Mouse (Mus musculus) embryonic facial prominence, embryonic 11.5 days (tissue): ENCODE measurements at regions not wholly inside any gene's neighbourhood (a gene's known extent, or its start where the extent isn't known, plus 50 kb on each side); places are given as distances from the start of the nearest gene placed in this dataset.

Experiments
- ATAC-seq: fragments of 200-750 bp; cut with Nextera tagmentation; replicated peaks from 2 replicates; pipeline ENCODE4 v1.8.0; 2017; ENCODE audit warnings: low read depth; ENCODE audit not compliant: insufficient number of reproducible peaks, low FRiP score, low TSS enrichment
- DNase-seq: peaks from one replicate; pipeline ENCODE4 v3.0.0-alpha.2; 2015; ENCODE audit warnings: low spot score
- H3K27ac ChIP-seq: fragments of 300-500 bp; sonication (generic); replicated peaks from 2 replicates; pipeline ENCODE4 v1.5.1; 2014; ENCODE audit warnings: mild to moderate bottlenecking, low read depth, low read length, control low read depth
- H3K27me3 ChIP-seq: fragments of 300-500 bp; sonication (generic); 2 replicates; pipeline ENCODE4 v1.6.1; 2014; ENCODE audit warnings: mild to moderate bottlenecking, low read length, moderate library complexity, mixed read lengths; ENCODE audit not compliant: control insufficient read depth, insufficient read depth
- H3K36me3 ChIP-seq: fragments of 300-500 bp; sonication (generic); replicated peaks from 2 replicates; pipeline ENCODE4 v1.6.1; 2014; ENCODE audit warnings: low read depth, mild to moderate bottlenecking, low read length, moderate library complexity, mixed read lengths; ENCODE audit not compliant: control insufficient read depth, insufficient read depth
- H3K4me1 ChIP-seq: fragments of 300-500 bp; sonication (generic); 2 replicates; pipeline ENCODE4 v1.6.1; 2014; ENCODE audit warnings: low read length, mixed read lengths; ENCODE audit not compliant: control insufficient read depth, insufficient read depth
- H3K4me2 ChIP-seq: fragments of 300-500 bp; sonication (generic); 2 replicates; pipeline ENCODE4 v1.6.1; 2014; ENCODE audit warnings: low read depth, mild to moderate bottlenecking, control low read depth, low read length, moderate library complexity
- H3K4me3 ChIP-seq: fragments of 300-500 bp; sonication (generic); 2 replicates; pipeline ENCODE4 v1.5.1; 2014; ENCODE audit warnings: low read depth, low read length, control low read depth
- H3K9ac ChIP-seq: fragments of 300-500 bp; sonication (generic); replicated peaks from 2 replicates; pipeline ENCODE4 v1.6.1; 2014; ENCODE audit warnings: mild to moderate bottlenecking, control low read depth, low read length
- H3K9me3 ChIP-seq: fragments of 300-500 bp; sonication (generic); replicated peaks from 2 replicates; pipeline ENCODE4 v1.6.1; 2016; ENCODE audit warnings: mild to moderate bottlenecking, low read length, inconsistent platforms, mixed read lengths; ENCODE audit not compliant: control insufficient read depth
- WGBS: fragments of 180-500 bp; shearing (Covaris S2); extraction: QIAGEN DNeasy Blood & Tissue Kit; methylation state at CpG from one replicate; pipeline ENCODE4 v1.1.7; 2014; 5-methylcytosine and 5-hydroxymethylcytosine counted together

- ATAC-seq = no peak
- Histone ChIP-seq H3K4me3 (no peak overlapping the region), H3K9ac (no peak overlapping the region), H3K4me2 (no peak overlapping the region), H3K4me1 (no peaks in the 10 kb centered on the region), H3K36me3 (no peaks in the 10 kb centered on the region), H3K9me3 (no peaks in the 10 kb centered on the region), H3K27ac (no peak overlapping the region), H3K27me3 (no peaks in the 10 kb centered on the region)
- WGBS = 62% methylated on average over 5 of the region's 5 CpGs
- DNase-seq = no peak
Observed at GRCm38 (mm10) chr9:91587861-91588260, 222.3 kb upstream of the Zic1 start.

GRCm38 (mm10) chr9:91587271-91587670 lies 221.7 kb upstream of the Zic1 start:
- no peak overlapping the region for H3K9ac ChIP-seq
- ATAC-seq = no peak
- no peak for DNase-seq
- H3K27ac ChIP-seq = no peak overlapping the region
- no peak overlapping the region for H3K4me3 ChIP-seq
- H3K4me2 ChIP-seq = no peak overlapping the region
- 93% methylated on average over 7 of the region's 7 CpGs for WGBS
- no peaks in the 10 kb centered on the region for H3K4me1 ChIP-seq
- H3K9me3 ChIP-seq = no peaks in the 10 kb centered on the region
- H3K27me3 ChIP-seq = no peaks in the 10 kb centered on the region
- no peaks in the 10 kb centered on the region for H3K36me3 ChIP-seq

GRCm38 (mm10) chr9:91586635-91587034 lies 221.0 kb upstream of the Zic1 start:
- Histone ChIP-seq H3K4me3 (no peak overlapping the region), H3K4me1 (no peaks in the 10 kb centered on the region), H3K9ac (no peak overlapping the region), H3K27ac (no peak overlapping the region), H3K36me3 (no peaks in the 10 kb centered on the region), H3K27me3 (no peaks in the 10 kb centered on the region), H3K9me3 (no peaks in the 10 kb centered on the region), H3K4me2 (no peak overlapping the region)
- DNase-seq (no peak), ATAC-seq (no peak)
- 86% methylated on average over 5 of the region's 5 CpGs for WGBS

- Histone ChIP-seq H3K4me2 (no peak overlapping the region), H3K9ac (no peak overlapping the region), H3K27ac (no peak overlapping the region), H3K9me3 (no peaks in the 10 kb centered on the region), H3K4me3 (no peak overlapping the region), H3K4me1 (no peaks in the 10 kb centered on the region), H3K27me3 (no peaks in the 10 kb centered on the region), H3K36me3 (no peaks in the 10 kb centered on the region)
- DNase-seq (no peak), ATAC-seq (no peak)
Observed at GRCm38 (mm10) chr9:91574156-91574555, 208.5 kb upstream of the Zic1 start.

- Histone ChIP-seq H3K4me3 (no peak overlapping the region), H3K36me3 (no peaks in the 10 kb centered on the region), H3K4me1 (no peaks in the 10 kb centered on the region), H3K4me2 (no peak overlapping the region), H3K9ac (no peak overlapping the region), H3K9me3 (no peaks in the 10 kb centered on the region), H3K27ac (no peak overlapping the region), H3K27me3 (no peaks in the 10 kb centered on the region)
- WGBS = 64% methylated on average over 5 of the region's 5 CpGs
- DNase-seq (no peak), ATAC-seq (no peak)
Observed at GRCm38 (mm10) chr9:91566006-91566641, 200.5 kb upstream of the Zic1 start.

GRCm38 (mm10) chr9:91561331-91561730 lies 195.7 kb upstream of the Zic1 start:
- Histone ChIP-seq H3K9me3 (no peaks in the 10 kb centered on the region), H3K36me3 (no peaks in the 10 kb centered on the region), H3K9ac (no peak overlapping the region), H3K4me3 (no peak overlapping the region), H3K27ac (no peak overlapping the region), H3K27me3 (no peaks in the 10 kb centered on the region), H3K4me1 (no peaks in the 10 kb centered on the region), H3K4me2 (no peak overlapping the region)
- DNase-seq (no peak), ATAC-seq (no peak)
- 76% methylated on average over 2 of the region's 2 CpGs for WGBS

GRCm38 (mm10) chr9:91559794-91560193 lies 194.2 kb upstream of the Zic1 start:
- Histone ChIP-seq H3K27ac (no peak overlapping the region), H3K9me3 (no peaks in the 10 kb centered on the region), H3K27me3 (no peaks in the 10 kb centered on the region), H3K4me3 (no peak overlapping the region), H3K9ac (no peak overlapping the region), H3K36me3 (no peaks in the 10 kb centered on the region), H3K4me1 (no peaks in the 10 kb centered on the region), H3K4me2 (no peak overlapping the region)
- WGBS = 79% methylated on average over 6 of the region's 6 CpGs
- DNase-seq = no peak
- no peak for ATAC-seq

- no peak overlapping the region for H3K4me3 ChIP-seq
- H3K36me3 ChIP-seq = no peaks in the 10 kb centered on the region
- H3K27ac ChIP-seq = no peak overlapping the region
- ATAC-seq (no peak), DNase-seq (no peak)
- no peaks in the 10 kb centered on the region for H3K4me1 ChIP-seq
- H3K4me2 ChIP-seq = no peak overlapping the region
- H3K9me3 ChIP-seq = no peaks in the 10 kb centered on the region
- no peaks in the 10 kb centered on the region for H3K27me3 ChIP-seq
- 74% methylated on average over 4 of the region's 4 CpGs for WGBS
- H3K9ac ChIP-seq = no peak overlapping the region
Observed at GRCm38 (mm10) chr9:91547051-91547450, 181.4 kb upstream of the Zic1 start.
